Comparison of ENCODE assay signal across 29 mouse cellular contexts in genomic region chr2:167378972-167379371, GRCm38 (mm10). TPM values are rescaled to one million over a fixed set of nuclear protein-coding genes. Genes with fewer than 3 reads are reported as not detected.
DNase-seq lines count a peak whose midpoint lies in the region; ATAC-seq and TF ChIP-seq lines count a peak whose summit lies in the region.
"Had no signal": no experiment of that assay in that cellular context is flagged by ENCODE, and none has a peak within 500 bp of the region (broad histone marks: within the 10 kb centered on the region; RNA-seq: fewer than 3 reads in every experiment).

No protein-coding gene starts in this region.

- no peaks in the 10 kb centered on the region for H3K9me3 ChIP-seq in kidney, embryonic 14.5 days (ENCODE audit: control insufficient read depth, low read length)
- H3K9me3 ChIP-seq in stomach, postnatal 0 days (ENCODE audit: control insufficient read depth, low read length): no peaks in the 10 kb centered on the region
- H3K9me3 ChIP-seq: embryonic facial prominence, embryonic 12.5 days; forebrain, embryonic 15.5 days; G1E; heart, embryonic 13.5 days; hindbrain, embryonic 10.5 days; limb, embryonic 10.5 days; limb, embryonic 15.5 days; liver, embryonic 13.5 days; midbrain, embryonic 12.5 days; neural tube, embryonic 13.5 days had no signal

- H3K4me3 ChIP-seq in kidney, embryonic 14.5 days (ENCODE audit: low read length): no peak overlapping the region
- no peak overlapping the region for H3K4me3 ChIP-seq in stomach, postnatal 0 days (ENCODE audit: low read depth, low read length)
- H3K4me3 ChIP-seq in gastrocnemius, adult 2 months: no peak overlapping the region
- H3K4me3 ChIP-seq: embryonic facial prominence, embryonic 12.5 days; forebrain, embryonic 15.5 days; heart, embryonic 13.5 days; hindbrain, embryonic 10.5 days; limb, embryonic 10.5 days; limb, embryonic 15.5 days; liver, embryonic 13.5 days; midbrain, embryonic 12.5 days; neural tube, embryonic 13.5 days had no signal

- TF ChIP-seq EP300 in stomach, postnatal 0 days (optimal IDR thresholded peaks at IDR 0.05): no peak

- H3K27ac ChIP-seq in kidney, embryonic 14.5 days (ENCODE audit: low read depth, low read length): no peak overlapping the region
- no peak overlapping the region for H3K27ac ChIP-seq in stomach, postnatal 0 days (replicated peaks)
- no peak overlapping the region for H3K27ac ChIP-seq in gastrocnemius, adult 2 months
- H3K27ac ChIP-seq: embryonic facial prominence, embryonic 12.5 days; forebrain, embryonic 15.5 days; heart, embryonic 13.5 days; hindbrain, embryonic 10.5 days; limb, embryonic 10.5 days; limb, embryonic 15.5 days; liver, embryonic 13.5 days; midbrain, embryonic 12.5 days; neural tube, embryonic 13.5 days had no signal

- ATAC-seq in kidney, embryonic 14.5 days (ENCODE audit: low FRiP score, low TSS enrichment): no peak
- ATAC-seq in stomach, postnatal 0 days (ENCODE audit: low FRiP score, low TSS enrichment): peak; percentile 8; the same call in 1 of the 2 replicates
- ATAC-seq: forebrain, embryonic 15.5 days; hindbrain, embryonic 16.5 days had no signal

- intact Hi-C loops in gastrocnemius, adult 2 months (cut with DNase I): no loop called here

- H3K4me1 ChIP-seq in kidney, embryonic 14.5 days (ENCODE audit: control insufficient read depth, insufficient read depth, low read length): peaks cover 29% of the 10 kb centered on the region
- H3K4me1 ChIP-seq in stomach, postnatal 0 days (replicated peaks; ENCODE audit: control insufficient read depth, insufficient read depth): no peaks in the 10 kb centered on the region
- H3K4me1 ChIP-seq: embryonic facial prominence, embryonic 12.5 days; forebrain, embryonic 15.5 days had no signal

- H3K4me2 ChIP-seq in kidney, embryonic 14.5 days (replicated peaks; ENCODE audit: low read depth, low read length): no peak overlapping the region
- no peak overlapping the region for H3K4me2 ChIP-seq in stomach, postnatal 0 days (replicated peaks; ENCODE audit: low read depth)
- H3K4me2 ChIP-seq: embryonic facial prominence, embryonic 12.5 days; forebrain, embryonic 15.5 days; heart, embryonic 13.5 days; limb, embryonic 15.5 days; liver, embryonic 13.5 days; midbrain, embryonic 12.5 days; neural tube, embryonic 13.5 days had no signal

- DNase-seq in adrenal gland, adult 2 months: peak; percentile 69
- DNase-seq in adrenal gland, adult 8-10 months: no peak
- peak; percentile 26 for DNase-seq in kidney, postnatal 14 days
- peak; percentile 45 to 67 for DNase-seq in adrenal gland, postnatal 36 days
- DNase-seq in stomach, postnatal 0 days (ENCODE audit: low spot score): peak; percentile 52
- DNase-seq in gastrocnemius, adult 2 months: no peak
- DNase-seq: cerebellum, adult 9-10 months; cerebellum, postnatal 36 days; embryo, embryonic 11 days; heart, postnatal 14 days; kidney, adult 18-20 months; kidney, postnatal 10 days; layer of hippocampus, adult 9-11 months; liver, embryonic 13.5 days; lung, adult 2 months; lung, postnatal 36 days; right cerebral cortex, postnatal 4 days; thymus, postnatal 36 days had no signal

- H3K9ac ChIP-seq in kidney, embryonic 14.5 days (ENCODE audit: low read depth, low read length): no peak overlapping the region
- no peak overlapping the region for H3K9ac ChIP-seq in stomach, postnatal 0 days (ENCODE audit: low read length)
- H3K9ac ChIP-seq: embryonic facial prominence, embryonic 12.5 days; forebrain, embryonic 15.5 days; heart, embryonic 13.5 days; limb, embryonic 15.5 days; liver, embryonic 13.5 days; midbrain, embryonic 12.5 days; neural tube, embryonic 13.5 days had no signal

- H3K36me3 ChIP-seq in kidney, embryonic 14.5 days (ENCODE audit: control insufficient read depth, insufficient read depth, low read length): no peaks in the 10 kb centered on the region
- H3K36me3 ChIP-seq in stomach, postnatal 0 days (ENCODE audit: control insufficient read depth, insufficient read depth, low read length): no peaks in the 10 kb centered on the region
- H3K36me3 ChIP-seq: embryonic facial prominence, embryonic 12.5 days; forebrain, embryonic 15.5 days; G1E; heart, embryonic 13.5 days; hindbrain, embryonic 10.5 days; limb, embryonic 10.5 days; limb, embryonic 15.5 days; liver, embryonic 13.5 days; midbrain, embryonic 12.5 days; neural tube, embryonic 13.5 days had no signal

- WGBS in kidney, embryonic 14.5 days: 27% methylated on average over 4 of the region's 4 CpGs
- 49% methylated on average over 4 of the region's 4 CpGs for WGBS in stomach, postnatal 0 days

- no peak for TF ChIP-seq CTCF in stomach, postnatal 0 days (IDR thresholded peaks at IDR 0.05; ENCODE audit: low read depth)
- TF ChIP-seq CTCF in gastrocnemius, adult 2 months (IDR thresholded peaks at IDR 0.05): no peak

- H3K27me3 ChIP-seq in kidney, embryonic 14.5 days (ENCODE audit: control insufficient read depth, insufficient read depth, low read length): no peaks in the 10 kb centered on the region
- H3K27me3 ChIP-seq in stomach, postnatal 0 days (ENCODE audit: control insufficient read depth, insufficient read depth, low read length): no peaks in the 10 kb centered on the region
- H3K27me3 ChIP-seq: embryonic facial prominence, embryonic 12.5 days; forebrain, embryonic 15.5 days; heart, embryonic 13.5 days; limb, embryonic 15.5 days; liver, embryonic 13.5 days; midbrain, embryonic 12.5 days; neural tube, embryonic 13.5 days had no signal

RNA-seq across cellular contexts. Expression of gene B4galt5, which starts 30.0 kb away (rescaled TPM):
- 100 to 1,000 TPM in 1 of 2 experiments, 10 to 100 TPM in 1; 92.7 to 113 TPM for total RNA-seq in adrenal gland, adult 2 months (2021)
- polyA plus RNA-seq in adrenal gland, adult 2 months (2012; rRNA removed): 43.9 and 47.6 TPM in 2 replicates
- 100 to 1,000 TPM in 2 of 4 experiments, 10 to 100 TPM in 2; 85.7 to 181 (median 114) TPM for total RNA-seq in adrenal gland, adult 8-10 months (2022)
- 12.2 and 13.1 TPM in 2 replicates for polyA plus RNA-seq in kidney, embryonic 14.5 days (2014; fragmentation: Nextera tagmentation; extraction: Ambion mirVana)
- total RNA-seq in adrenal gland, postnatal 36 days (2021): 100 to 1,000 TPM in 1 of 2 experiments, 10 to 100 TPM in 1; 93.7 to 153 TPM
- polyA plus RNA-seq in stomach, postnatal 0 days (2015; fragmentation: Nextera tagmentation; extraction: Ambion mirVana): 4.5 and 6.0 TPM in 2 replicates
- total RNA-seq in gastrocnemius, adult 2 months (2021): 10 to 100 TPM in 1 of 2 experiments, 1 to 10 TPM in 1; 7.8 to 10.6 TPM

RNA-seq across cellular contexts. Expression of gene Slc9a8, which starts 42.5 kb away (rescaled TPM):
- 10 to 100 TPM; 33.8 to 40.2 TPM for total RNA-seq in adrenal gland, adult 2 months (2021)
- polyA plus RNA-seq in adrenal gland, adult 2 months (2012; rRNA removed): 51.2 and 67.5 TPM in 2 replicates
- total RNA-seq in adrenal gland, adult 8-10 months (2022): 10 to 100 TPM; 39.8 to 87.3 (median 53.6) TPM
- polyA plus RNA-seq in kidney, embryonic 14.5 days (2014; fragmentation: Nextera tagmentation; extraction: Ambion mirVana): 15.3 and 28.6 TPM in 2 replicates
- total RNA-seq in adrenal gland, postnatal 36 days (2021): 10 to 100 TPM; 37.4 to 38.3 TPM
- 10.4 and 11.8 TPM in 2 replicates for polyA plus RNA-seq in stomach, postnatal 0 days (2015; fragmentation: Nextera tagmentation; extraction: Ambion mirVana)
- 10 to 100 TPM; 25.0 to 30.4 TPM for total RNA-seq in gastrocnemius, adult 2 months (2021)

Comparison
In these comparisons a context has a peak if more than half of its experiments do, and no peak if none do; other contexts are left out.
1. DNase-seq: peak in adrenal gland, adult 2 months (single experiment), kidney, postnatal 14 days (single experiment), adrenal gland, postnatal 36 days (2 of 2) and stomach, postnatal 0 days (single experiment); none in adrenal gland, adult 8-10 months (single experiment) and gastrocnemius, adult 2 months (single experiment).
2. RNA of gene B4galt5, which starts 30.0 kb away (total RNA-seq): 93.7 to 153 TPM in adrenal gland, postnatal 36 days, 85.7 to 181 TPM in adrenal gland, adult 8-10 months and 92.7 to 113 TPM in adrenal gland, adult 2 months; 7.8 to 10.6 TPM in gastrocnemius, adult 2 months; every median in the first group is over 4 times any median in the second.